Mouse (Mus musculus) liver, embryonic 14.5 days (tissue): ENCODE results near the gene Spdye4b. TPM values are rescaled to one million over a fixed set of nuclear protein-coding genes. Genes with fewer than 3 reads are reported as not detected.

Experiments
- ATAC-seq: fragments of 200-750 bp; cut with Nextera tagmentation; 2 replicates; pipeline ENCODE4 v1.8.0; 2017; ENCODE audit warnings: moderate number of reproducible peaks, mild to moderate bottlenecking, moderate library complexity; ENCODE audit not compliant: insufficient read depth
- DNase-seq, 3 experiments: peaks; one replicate each; pipeline ENCODE4 v3.0.0-alpha.2; 2012 to 2013; ENCODE audit warnings: low read depth in 3 of 3, low spot score in 3 of 3
- H3K27ac ChIP-seq: fragments of 300-500 bp; sonication (generic); 2 replicates; pipeline ENCODE4 v1.5.1; 2014; ENCODE audit warnings: moderate library complexity, mild to moderate bottlenecking, control low read depth, inconsistent platforms
- H3K27me3 ChIP-seq: fragments of 300-500 bp; sonication (generic); 2 replicates; pipeline ENCODE4 v1.6.1; 2014; ENCODE audit warnings: mild to moderate bottlenecking, low read length, moderate library complexity; ENCODE audit not compliant: control insufficient read depth, insufficient read depth
- H3K36me3 ChIP-seq: fragments of 300-500 bp; sonication (generic); replicated peaks from 2 replicates; pipeline ENCODE4 v1.6.1; 2014; ENCODE audit warnings: low read depth; ENCODE audit not compliant: control insufficient read depth, insufficient read depth
- H3K4me1 ChIP-seq, 2 experiments: fragments of 200-500 bp in 1 of 2; fragments of 300-500 bp in 1 of 2; sonication (generic) in 1 of 2; replicated peaks; 2 replicates each; pipeline ENCODE4 v1.6.1; 2012 to 2014; ENCODE audit warnings: antibody characterized with exemption in 1 of 2, inconsistent platforms in 1 of 2, low read length in 1 of 2; ENCODE audit not compliant: control insufficient read depth in 2 of 2, insufficient read depth in 2 of 2
- H3K4me2 ChIP-seq: fragments of 300-500 bp; sonication (generic); 2 replicates; pipeline ENCODE4 v1.6.1; 2014; ENCODE audit warnings: low read depth, mild to moderate bottlenecking, control low read depth, moderate library complexity
- H3K4me3 ChIP-seq, 2 experiments: fragments of 200-500 bp in 1 of 2; fragments of 300-500 bp in 1 of 2; sonication (generic) in 1 of 2; 2 replicates each; pipeline ENCODE4 v1.5.1; 2012 to 2014; ENCODE audit warnings: low read depth in 2 of 2, low read length in 2 of 2, mild to moderate bottlenecking in 2 of 2, control low read depth in 1 of 2, inconsistent platforms in 1 of 2, moderate library complexity in 1 of 2; ENCODE audit not compliant: insufficient read depth in 1 of 2
- H3K9ac ChIP-seq: fragments of 300-500 bp; sonication (generic); replicated peaks from 2 replicates; pipeline ENCODE4 v1.6.1; 2014; ENCODE audit warnings: mild to moderate bottlenecking, control low read depth, moderate library complexity
- H3K9me3 ChIP-seq: fragments of 300-500 bp; sonication (generic); 2 replicates; pipeline ENCODE4 v1.6.1; 2016; ENCODE audit warnings: low read length, mixed read lengths; ENCODE audit not compliant: control insufficient read depth
- CTCF ChIP-seq: IDR thresholded peaks from 2 replicates; pipeline ENCODE4 v1.5.1; 2016; ENCODE audit warnings: antibody characterized with exemption, low read depth, control low read depth
- EP300 ChIP-seq: IDR thresholded peaks from 2 replicates; pipeline ENCODE4 v1.6.1; 2016; ENCODE audit warnings: antibody characterized with exemption, low read depth
- WGBS: fragments of 180-500 bp; shearing (Covaris S2); extraction: QIAGEN DNeasy Blood & Tissue Kit; methylation state at CpG from one replicate; pipeline ENCODE4 v1.1.7; 2014; ENCODE audit not compliant: insufficient replicate concordance; 5-methylcytosine and 5-hydroxymethylcytosine counted together
- polyA plus RNA-seq, 2 experiments: library from polyadenylated mRNA; depleted of rRNA in 1 of 2; stranded (reverse) in 1 of 2; unstranded in 1 of 2; fragments of >200 nt; fragmentation: Nextera tagmentation in 1 of 2; extraction: Ambion mirVana in 1 of 2; gene quantifications; 2 replicates each; pipeline versions ENCODE4 v1.2.1 to v1.2.3; 2012 to 2014

Spdye4b gene
- polyA plus RNA-seq, 2 experiments, result not detected

GRCm38 (mm10) chr5:143153756-143154155, 27.1 kb upstream of the Spdye4b start:
- Histone ChIP-seq H3K36me3 (no peaks in the 10 kb centered on the region), H3K27me3 (peaks cover 13% of the 10 kb centered on the region), H3K4me1 (no peaks in the 10 kb centered on the region), H3K4me3 (no peak overlapping the region), H3K27ac (no peak overlapping the region), H3K9ac (no peak overlapping the region), H3K4me2 (no peak overlapping the region), H3K9me3 (peaks cover 2% of the 10 kb centered on the region; the same call in 1 of the 2 replicates)
- 71% methylated on average over 10 of the region's 10 CpGs for WGBS
- ATAC-seq, result no peak
- TF ChIP-seq CTCF (no peak), EP300 (no peak)
- no peak for DNase-seq

- H3K36me3 ChIP-seq, result no peaks in the 10 kb centered on the region
- no peak for ATAC-seq
- H3K9ac ChIP-seq, result no peak overlapping the region
- H3K4me3 ChIP-seq, result no peak overlapping the region
- no peaks in the 10 kb centered on the region for H3K4me1 ChIP-seq
- no peak overlapping the region for H3K4me2 ChIP-seq
- WGBS, result 68% methylated on average over 3 of the region's 3 CpGs
- no peak for DNase-seq
- H3K9me3 ChIP-seq, result no peaks in the 10 kb centered on the region
- H3K27me3 ChIP-seq, result peaks cover 13% of the 10 kb centered on the region
- H3K27ac ChIP-seq, result no peak overlapping the region
- TF ChIP-seq EP300 (no peak), CTCF (no peak)
These were observed 25.3 kb upstream of the Spdye4b start for GRCm38 (mm10) chr5:143155534-143155933.

GRCm38 (mm10) chr5:143165508-143166070, 15.2 kb upstream of the Spdye4b start:
- H3K4me2 ChIP-seq, result peak overlapping the region; percentile 26
- no peak for TF ChIP-seq EP300
- no peaks in the 10 kb centered on the region for H3K9me3 ChIP-seq
- H3K4me1 ChIP-seq, result 0 out of 4 replicates have a peak, but pooled peaks cover 0 to 3% of the 10 kb centered on the region in 2 experiments
- H3K27me3 ChIP-seq, result no peaks in the 10 kb centered on the region
- DNase-seq (peak in 1 of 3 experiments; percentile 35), ATAC-seq (0 out of 2 replicates have a peak, but pooled peaks have one; percentile 48)
- no peaks in the 10 kb centered on the region for H3K36me3 ChIP-seq
- H3K27ac ChIP-seq, result no peak overlapping the region
- WGBS, result 15% methylated on average over 18 of the region's 18 CpGs
- H3K9ac ChIP-seq, result no peak overlapping the region
- H3K4me3 ChIP-seq, result no peak overlapping the region

- H3K27ac ChIP-seq, result no peak overlapping the region
- no peak for TF ChIP-seq CTCF
- no peak overlapping the region for H3K9ac ChIP-seq
- no peak overlapping the region for H3K4me3 ChIP-seq
- H3K9me3 ChIP-seq, result peaks cover 5% of the 10 kb centered on the region
- WGBS, result 66% methylated on average over 4 of the region's 4 CpGs
- H3K4me1 ChIP-seq, result peaks cover 0 to 6% of the 10 kb centered on the region in 2 experiments; a peak in 2 of 4 replicates
- H3K36me3 ChIP-seq, result peaks cover 31% of the 10 kb centered on the region
- ATAC-seq, result no peak
- DNase-seq, result no peak
- no peak overlapping the region for H3K4me2 ChIP-seq
- H3K27me3 ChIP-seq, result no peaks in the 10 kb centered on the region
These were observed 4.8 kb upstream of the Spdye4b start for GRCm38 (mm10) chr5:143175970-143176369.

- Histone ChIP-seq H3K4me3 (no peak overlapping the region), H3K27me3 (no peaks in the 10 kb centered on the region), H3K36me3 (peaks cover 31% of the 10 kb centered on the region), H3K4me1 (peaks cover 0 to 6% of the 10 kb centered on the region in 2 experiments; a peak in 2 of 4 replicates), H3K9me3 (peaks cover 5% of the 10 kb centered on the region), H3K4me2 (no peak overlapping the region), H3K9ac (no peak overlapping the region), H3K27ac (no peak overlapping the region)
- WGBS, result 70% methylated on average over 3 of the region's 3 CpGs
- TF ChIP-seq EP300, result no peak
- TF ChIP-seq CTCF, result peak; percentile 33; the same call in 1 of the 2 replicates
- no peak for ATAC-seq
- DNase-seq, result no peak
These were observed 3.1 kb upstream of the Spdye4b start for GRCm38 (mm10) chr5:143177541-143178200.
